Mouse (Mus musculus) lung, adult 2 months (tissue): ENCODE data around the gene Rbm33.

Source experiments
- CTCF ChIP-seq: fragments of 200-500 bp; IDR thresholded peaks from 2 replicates; pipeline ENCODE4 v1.5.1; 2011; ENCODE audit warnings: mild to moderate bottlenecking, low read length, control low read depth; ENCODE audit not compliant: insufficient read depth
- POLR2A ChIP-seq: fragments of 200-500 bp; IDR thresholded peaks from 2 replicates; pipeline ENCODE4 v1.6.1; 2011; ENCODE audit warnings: low read depth, mild to moderate bottlenecking, control low read depth, low read length, borderline replicate concordance; ENCODE audit errors: extremely low read depth

DNA sequence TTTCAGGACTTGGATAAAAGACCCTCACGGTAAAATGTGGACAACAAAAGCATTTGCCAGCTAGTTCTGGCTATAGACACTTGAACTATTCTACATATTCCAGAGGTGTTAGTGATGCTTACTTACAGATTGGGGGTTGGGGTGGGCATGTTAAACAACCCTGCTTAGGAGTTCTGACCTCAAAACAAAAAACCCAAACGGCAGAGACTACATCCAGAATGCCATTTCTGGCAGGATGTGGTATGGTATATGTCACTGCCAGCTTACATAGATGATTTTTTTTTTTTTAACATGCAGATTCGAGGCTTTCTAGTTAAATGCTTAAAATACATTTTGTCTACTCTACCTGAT, 971 bp downstream of the Rbm33 start:
- TF ChIP-seq CTCF: no peak
- TF ChIP-seq POLR2A: no peak
